Mouse (Mus musculus) CH12F3 (cell line): Measurements from ENCODE around the gene Uqcrfs1.

ENCODE experiments used
- in situ Hi-C: fragments of 300-500 bp; cut with MboI; formaldehyde crosslinking; loops from 2 replicates; pipeline ENCODE4 v1.14.3; 2020; ENCODE audit warnings: low sequenced_read_pairs

Gene Uqcrfs1

GRCm38 (mm10) chr13:30544856-30545604 lies at the start of gene Uqcrfs1:
TSS of gene Uqcrfs1 (minus strand) at chr13:30545362.
- in situ Hi-C loops: no loop called here

DNA sequence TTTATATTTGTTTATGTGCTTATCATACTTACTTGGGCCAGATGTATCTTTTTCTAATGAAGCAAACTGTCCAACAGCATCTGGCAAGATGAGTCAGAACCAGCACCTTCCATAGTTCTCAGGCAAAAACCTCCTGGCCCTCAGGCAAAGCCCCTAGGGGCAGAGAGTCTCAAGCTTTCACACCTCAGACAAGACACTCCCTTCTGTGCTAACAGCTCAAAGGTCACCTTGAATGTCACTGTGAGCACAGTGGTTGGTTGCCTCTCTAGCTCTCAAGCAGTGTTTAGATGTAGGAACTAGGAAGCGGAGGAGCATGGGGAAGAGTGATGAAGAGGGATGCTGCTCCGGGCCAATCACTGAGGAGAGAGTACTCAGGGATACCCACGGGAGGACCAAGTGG lies 40.6 kb upstream of the Uqcrfs1 start:
- in situ Hi-C loops: no loop called here

GRCm38 (mm10) chr13:30582541-30582940 lies 37.4 kb upstream of the Uqcrfs1 start:
- in situ Hi-C loops: no loop called here

- in situ Hi-C loops: no loop called here
Observed at GRCm38 (mm10) chr13:30578806-30579205, 33.6 kb upstream of the Uqcrfs1 start.

DNA sequence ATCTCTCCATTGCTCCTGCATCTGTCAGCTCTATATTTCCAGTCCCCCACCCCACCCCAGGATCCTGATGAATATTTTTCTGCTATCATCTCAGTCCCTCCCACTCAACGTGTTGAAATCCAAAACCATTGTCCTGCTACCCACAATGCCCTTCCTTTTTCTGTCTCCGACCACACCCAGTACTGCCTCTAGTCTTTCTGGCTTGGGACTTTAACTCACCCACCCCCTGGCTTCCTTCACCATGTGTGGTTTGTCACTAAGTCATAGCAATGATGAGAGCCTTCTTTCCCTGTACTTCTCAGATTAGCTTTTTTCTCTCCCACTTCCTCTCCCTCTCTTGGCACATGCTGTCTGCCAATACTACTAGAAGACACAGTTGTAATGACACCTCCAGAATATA lies 31.7 kb upstream of the Uqcrfs1 start:
- in situ Hi-C loops: no loop called here

DNA sequence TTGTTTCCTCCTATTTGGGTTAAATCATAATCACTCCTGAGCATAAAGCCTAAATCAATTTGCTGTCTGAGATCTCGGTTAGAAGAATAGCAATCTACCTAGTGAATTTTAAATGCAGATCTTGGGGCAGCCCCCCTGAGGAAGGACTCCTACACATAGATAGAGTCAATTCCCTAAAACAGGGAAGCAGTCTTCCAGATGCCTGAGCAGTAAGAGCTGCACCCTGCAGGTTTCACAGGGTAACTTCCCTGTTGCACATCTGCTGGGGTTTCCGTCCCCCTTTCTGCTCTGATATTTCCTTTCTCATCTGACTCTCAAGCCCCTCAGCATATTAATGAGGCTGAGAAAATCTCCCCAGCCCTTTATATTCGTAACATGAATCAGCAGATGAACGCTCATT lies 27.8 kb upstream of the Uqcrfs1 start:
- in situ Hi-C loops: loop anchor here (25.0 kb wide), 1 partner anchor 1064 kb away; the partner anchor contains the start of gene Foxf2

GRCm38 (mm10) chr13:30570182-30570581 lies 25.0 kb upstream of the Uqcrfs1 start:
- in situ Hi-C loops: loop anchor here (25.0 kb wide), 1 partner anchor 1067 kb away; the partner anchor contains the start of gene Foxf2

DNA sequence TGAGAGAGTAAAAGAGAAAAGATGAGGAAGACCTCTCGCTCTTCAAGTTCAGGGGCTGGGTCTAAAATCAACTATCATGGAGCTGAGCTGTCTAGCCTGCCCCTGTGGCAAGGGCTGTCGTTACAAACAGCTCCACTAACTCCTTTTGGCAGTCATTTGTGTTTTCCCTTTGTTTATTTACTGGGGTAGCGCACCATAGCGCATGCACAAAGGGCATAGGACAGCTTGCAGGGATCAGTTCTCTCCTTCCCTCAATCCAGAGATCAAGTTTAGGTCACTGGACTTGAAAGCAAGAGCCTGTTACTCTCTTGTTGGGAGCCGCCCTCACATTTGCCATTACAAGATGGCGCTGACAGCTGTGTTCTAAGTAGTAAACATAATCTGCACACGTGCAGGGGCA lies 22.4 kb upstream of the Uqcrfs1 start:
- in situ Hi-C loops: loop anchor here (10.0 to 25.0 kb wide), 3 partner anchors 317 to 1070 kb away; partner anchors contain the start of gene Foxf2

- in situ Hi-C loops: loop anchor here (10.0 to 25.0 kb wide), 3 partner anchors 318 to 1071 kb away; partner anchors contain the start of gene Foxf2
Observed at GRCm38 (mm10) chr13:30566767-30567166, 21.6 kb upstream of the Uqcrfs1 start.

- in situ Hi-C loops: loop anchor here (10.0 to 25.0 kb wide), 3 partner anchors 324 to 1077 kb away; partner anchors contain the start of gene Foxf2
Observed at GRCm38 (mm10) chr13:30560603-30561002, 15.4 kb upstream of the Uqcrfs1 start.

DNA sequence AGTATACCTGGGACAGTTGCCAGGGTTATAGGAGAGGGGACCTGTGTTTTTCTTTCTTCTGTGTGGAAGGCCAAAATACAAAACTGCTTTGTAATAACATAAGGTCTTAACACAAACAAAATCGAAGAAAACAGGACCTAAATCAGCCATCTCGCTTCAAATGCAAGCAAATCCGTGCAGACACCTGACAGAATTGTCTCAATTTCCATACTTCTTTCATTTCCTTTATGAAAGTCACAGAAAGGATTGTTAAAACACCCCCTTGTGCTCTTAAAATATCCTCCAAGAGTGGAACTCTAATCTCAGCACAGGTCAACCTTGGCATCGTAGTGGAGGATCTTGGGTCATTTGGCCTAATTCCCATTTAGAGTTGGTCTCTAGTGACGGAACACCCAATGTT lies 14.9 kb upstream of the Uqcrfs1 start:
- in situ Hi-C loops: loop anchor here (10.0 to 25.0 kb wide), 3 partner anchors 325 to 1077 kb away; partner anchors contain the start of gene Foxf2

- in situ Hi-C loops: loop anchor here (25.0 kb wide), 1 partner anchor 1080 kb away; the partner anchor contains the start of gene Foxf2
Observed at GRCm38 (mm10) chr13:30557751-30558150, 12.6 kb upstream of the Uqcrfs1 start.

GRCm38 (mm10) chr13:30553051-30553587 lies 8.0 kb upstream of the Uqcrfs1 start:
- in situ Hi-C loops: loop anchor here (25.0 kb wide), 1 partner anchor 1084 kb away; the partner anchor contains the start of gene Foxf2

DNA sequence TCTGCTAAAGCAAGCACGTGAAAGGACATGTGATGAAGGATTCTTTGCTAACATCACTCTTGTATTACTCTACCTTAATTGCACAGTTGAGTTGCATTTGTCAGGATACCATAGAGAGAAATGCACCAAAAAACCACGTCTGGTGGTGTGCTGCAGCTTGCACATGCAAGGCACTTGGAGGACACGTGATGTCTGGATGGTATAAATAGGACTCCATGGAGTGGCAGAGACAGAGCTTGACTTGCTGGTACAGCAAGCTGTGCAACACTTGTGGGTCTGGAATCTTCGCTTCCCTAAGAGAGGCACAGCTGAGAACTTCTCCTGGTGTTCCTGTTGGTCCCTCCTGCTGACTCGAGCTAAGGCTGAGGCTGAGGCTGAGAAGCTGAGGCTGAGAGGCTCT lies 4.2 kb upstream of the Uqcrfs1 start:
- in situ Hi-C loops: no loop called here

DNA sequence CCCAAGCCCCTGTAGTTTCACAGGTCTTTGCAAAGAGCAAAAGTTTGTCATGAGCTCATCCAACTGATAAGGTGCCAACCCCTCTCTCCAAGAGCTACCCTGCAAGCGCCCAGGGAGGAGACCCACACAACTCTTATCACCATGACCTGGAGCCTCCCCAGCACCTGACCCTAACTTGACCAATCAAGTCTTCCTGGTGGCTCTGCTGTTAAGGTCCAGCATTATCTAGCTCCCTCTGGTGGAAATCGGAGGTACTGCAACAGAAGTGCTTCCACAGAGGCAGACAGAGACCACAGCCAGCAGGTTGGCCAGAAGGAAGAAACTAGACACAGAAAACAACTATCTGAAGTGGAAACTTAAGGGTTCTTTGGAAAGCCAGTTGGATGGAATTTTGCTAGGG lies 3.7 kb upstream of the Uqcrfs1 start:
- in situ Hi-C loops: no loop called here

GRCm38 (mm10) chr13:30530761-30531160 lies 14.4 kb downstream of the Uqcrfs1 start:
- in situ Hi-C loops: no loop called here

DNA sequence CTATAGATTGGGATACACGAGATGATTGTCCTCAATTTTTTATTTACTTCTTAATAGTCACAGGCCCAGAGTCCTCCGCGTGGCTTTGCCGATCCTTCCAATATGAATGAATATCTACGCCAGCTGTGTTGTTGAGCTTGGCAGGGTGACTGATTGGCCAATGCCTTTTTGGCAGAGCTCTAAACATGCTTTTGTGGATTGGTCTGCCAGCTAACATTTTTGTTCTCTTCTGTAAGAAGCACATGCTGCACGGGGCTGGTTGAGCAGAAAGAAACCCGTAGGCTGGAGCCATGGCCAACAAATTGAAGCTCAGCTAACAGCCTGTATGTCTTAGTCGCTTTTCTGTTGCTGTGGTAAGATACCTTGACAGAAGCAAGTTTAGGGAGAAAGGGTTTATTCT lies 20.2 kb downstream of the Uqcrfs1 start:
- in situ Hi-C loops: no loop called here

DNA sequence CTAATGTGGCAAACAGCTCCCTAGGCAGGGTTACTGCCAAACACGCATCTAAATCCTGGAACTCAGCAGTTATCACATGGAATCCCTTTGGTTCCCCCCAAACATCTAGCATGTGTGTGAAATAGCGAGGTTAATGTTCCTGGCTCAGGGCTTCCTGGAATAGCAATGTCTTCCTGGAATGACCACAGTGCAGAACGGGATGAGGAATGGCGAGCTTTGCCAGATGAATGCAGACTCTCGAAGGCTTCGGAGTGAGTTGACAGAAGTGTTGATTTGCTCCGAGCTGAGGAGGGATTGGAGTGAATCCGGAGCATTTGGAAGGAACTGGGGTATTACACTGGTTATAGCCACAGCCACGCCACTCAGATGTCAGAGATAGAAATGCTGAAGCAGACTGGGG lies 21.2 kb downstream of the Uqcrfs1 start:
- in situ Hi-C loops: no loop called here

GRCm38 (mm10) chr13:30523246-30523891 lies 21.8 kb downstream of the Uqcrfs1 start:
- in situ Hi-C loops: no loop called here

- in situ Hi-C loops: no loop called here
Observed at GRCm38 (mm10) chr13:30521282-30521902, 23.8 kb downstream of the Uqcrfs1 start.

DNA sequence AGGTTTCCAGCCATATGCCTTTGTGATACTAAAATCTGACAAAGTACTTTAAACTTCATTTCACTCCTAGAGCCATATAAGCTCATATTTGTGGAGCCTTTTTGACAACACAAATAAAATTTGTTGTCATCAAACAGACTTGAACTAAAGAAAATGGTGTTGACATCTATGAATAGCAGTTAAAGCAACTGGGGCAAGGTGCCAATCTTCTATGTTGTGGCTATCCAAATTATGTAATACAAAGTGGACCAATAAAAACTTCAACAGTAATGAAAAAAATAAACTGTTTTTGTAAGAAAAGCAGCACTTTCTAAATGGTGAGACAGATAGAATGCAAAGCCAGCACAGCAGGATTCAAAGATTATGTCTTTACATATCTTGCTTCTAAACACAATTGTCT lies 27.0 kb downstream of the Uqcrfs1 start:
- in situ Hi-C loops: no loop called here
